Mouse (Mus musculus) MN1 (cell line): Measurements from ENCODE around the gene Entpd8.

Experiments used
- DNase-seq: peaks from one replicate; pipeline ENCODE4 v3.0.0-alpha.2; 2016; ENCODE audit warnings: low spot score

Entpd8 gene

GRCm38 (mm10) chr2:25095109-25095850, 15.2 kb downstream of the Entpd8 start, which contains the start of gene Noxa1:
TSS of gene Noxa1 (minus strand) at chr2:25095149.
- DNase-seq = no peak

DNA sequence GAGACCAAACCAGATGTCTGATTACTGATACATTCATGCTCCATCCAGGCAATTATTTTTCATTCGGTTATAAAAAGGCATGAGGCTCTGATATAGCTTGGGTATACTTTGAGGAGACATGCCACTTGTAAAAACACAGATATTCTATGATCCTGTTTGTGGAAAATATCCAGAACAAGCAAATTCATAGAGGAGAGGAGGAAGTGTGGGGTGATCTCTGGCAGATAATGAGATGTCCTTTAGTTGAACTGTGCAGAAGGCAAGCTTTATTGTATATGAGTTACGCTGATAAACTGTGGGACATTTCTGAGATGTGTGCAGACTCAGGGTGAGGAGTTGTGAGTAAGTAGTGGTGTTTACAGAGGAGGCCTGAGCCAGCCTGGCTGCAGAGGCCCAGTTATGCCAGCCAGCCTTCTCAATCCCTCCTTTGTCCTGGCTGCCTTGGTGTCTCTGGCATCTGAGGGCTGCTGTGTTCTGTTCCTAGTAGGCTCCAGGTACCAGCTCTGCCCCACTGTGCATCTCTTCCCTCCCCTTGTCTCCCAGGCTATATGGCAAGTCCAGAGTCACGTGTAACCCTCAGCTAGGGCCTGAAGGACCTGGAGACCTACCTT, 18.0 kb downstream of the Entpd8 start:
- DNase-seq = no peak

- DNase-seq = peak; percentile 65
Observed at GRCm38 (mm10) chr2:25098956-25099355, 18.9 kb downstream of the Entpd8 start.

GRCm38 (mm10) chr2:25099703-25100102, 19.6 kb downstream of the Entpd8 start:
- DNase-seq = no peak

GRCm38 (mm10) chr2:25104122-25104521, 24.0 kb downstream of the Entpd8 start:
- DNase-seq = no peak

DNA sequence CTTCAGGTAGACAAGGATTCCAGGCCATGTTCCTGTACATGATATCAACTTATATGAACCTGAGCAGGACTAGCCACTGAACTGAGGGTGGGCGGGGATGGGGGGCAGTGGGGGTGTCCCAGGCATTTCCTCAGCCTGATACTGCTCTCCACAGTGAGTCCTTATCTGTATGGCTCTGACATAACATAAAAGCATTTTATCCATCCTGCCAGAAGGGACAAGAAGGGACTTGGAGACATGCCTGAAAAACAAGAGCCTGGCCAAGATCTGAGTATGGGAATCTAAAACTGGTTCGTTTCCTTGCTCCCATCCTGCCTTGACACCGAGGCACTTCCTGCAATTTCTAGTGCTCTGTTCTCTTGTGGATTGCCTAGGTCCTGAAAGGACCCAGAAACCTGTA, 25.9 kb downstream of the Entpd8 start:
- DNase-seq = no peak

DNA sequence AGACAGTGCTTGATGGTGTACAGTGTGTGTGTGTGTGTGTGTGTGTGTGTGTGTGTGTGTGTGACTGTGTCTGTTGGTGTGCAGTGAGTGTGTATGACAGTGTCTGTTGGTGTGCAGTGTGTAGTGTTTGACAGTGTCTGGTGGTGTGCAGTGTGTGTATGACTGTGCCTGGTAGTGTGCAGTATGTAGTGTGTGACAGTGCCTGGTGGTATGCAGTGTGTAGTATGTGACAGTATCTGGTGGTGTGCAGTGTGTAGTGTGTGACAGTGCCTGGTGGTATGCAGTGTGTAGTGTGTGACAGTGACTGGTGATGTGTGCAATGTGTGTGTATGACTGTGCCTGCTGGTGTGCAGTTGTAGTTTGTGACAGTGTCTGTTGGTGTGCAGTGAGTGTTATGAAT, 29.4 kb downstream of the Entpd8 start:
- no peak for DNase-seq

GRCm38 (mm10) chr2:25110505-25111183, 30.5 kb downstream of the Entpd8 start:
- no peak for DNase-seq

GRCm38 (mm10) chr2:25111184-25111791, 31.2 kb downstream of the Entpd8 start:
- peak; percentile 10 for DNase-seq

DNA sequence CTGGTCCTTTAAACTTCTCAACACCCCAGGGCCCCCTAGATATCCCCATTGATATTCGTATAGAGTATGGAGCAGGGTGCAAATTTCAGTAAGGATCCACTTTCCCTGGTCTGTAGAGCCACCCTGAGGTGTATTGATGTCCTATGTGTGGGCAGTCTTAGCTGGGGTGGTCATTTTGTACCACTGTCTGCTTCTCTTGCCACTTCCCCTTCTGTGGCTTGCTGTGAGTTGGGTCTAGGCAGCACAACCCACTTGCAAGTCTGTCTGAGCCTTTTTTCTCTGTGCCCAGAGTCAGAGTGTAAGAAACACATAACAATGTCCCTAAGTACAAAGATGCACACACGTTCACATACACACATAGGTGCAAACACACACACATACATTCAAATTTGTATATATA, 34.2 kb downstream of the Entpd8 start:
- DNase-seq = no peak

- peak; percentile 21 for DNase-seq
Observed at GRCm38 (mm10) chr2:25115442-25115841, 35.3 kb downstream of the Entpd8 start.

GRCm38 (mm10) chr2:25120963-25121362, 40.9 kb downstream of the Entpd8 start:
- DNase-seq = no peak

DNA sequence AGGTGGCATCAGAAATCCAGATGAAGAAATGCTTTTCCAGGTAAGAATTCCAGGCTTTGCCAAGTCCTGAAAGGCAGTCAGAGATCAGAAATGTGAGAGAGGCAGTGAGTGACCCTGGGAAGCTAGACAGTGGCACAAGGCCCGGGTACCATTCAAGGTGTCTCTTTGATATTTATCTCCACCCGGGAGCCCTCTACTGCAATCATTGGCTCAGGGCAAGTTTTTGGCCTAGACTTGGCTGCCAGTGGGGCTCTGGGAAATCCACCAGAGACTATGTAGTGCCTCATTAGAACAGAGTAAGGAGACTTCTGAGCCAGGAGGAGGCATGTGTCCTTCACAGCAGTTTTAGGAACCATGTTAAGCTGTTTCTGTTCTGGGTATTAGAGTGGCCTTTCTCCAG, 42.6 kb downstream of the Entpd8 start:
- DNase-seq = no peak

DNA sequence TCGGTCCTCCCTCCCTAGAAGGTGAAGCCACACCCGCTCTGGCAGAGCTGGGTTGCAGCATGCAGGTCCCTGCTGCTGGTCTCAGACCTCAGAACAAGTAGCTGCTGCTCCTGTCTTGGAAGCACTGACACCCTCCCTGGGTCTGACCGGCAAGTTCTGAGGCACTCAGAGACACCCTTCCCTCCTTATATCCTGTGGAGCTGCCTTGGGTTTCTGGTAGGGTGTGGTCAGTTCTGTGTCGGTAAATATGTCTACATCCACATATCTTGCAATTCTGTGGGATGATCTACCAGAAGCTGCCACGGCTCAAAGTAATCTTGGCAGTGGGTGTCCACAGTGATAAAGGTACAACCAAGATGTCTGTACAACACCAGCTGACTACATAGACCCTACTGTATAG, 43.4 kb downstream of the Entpd8 start:
- DNase-seq = no peak

DNA sequence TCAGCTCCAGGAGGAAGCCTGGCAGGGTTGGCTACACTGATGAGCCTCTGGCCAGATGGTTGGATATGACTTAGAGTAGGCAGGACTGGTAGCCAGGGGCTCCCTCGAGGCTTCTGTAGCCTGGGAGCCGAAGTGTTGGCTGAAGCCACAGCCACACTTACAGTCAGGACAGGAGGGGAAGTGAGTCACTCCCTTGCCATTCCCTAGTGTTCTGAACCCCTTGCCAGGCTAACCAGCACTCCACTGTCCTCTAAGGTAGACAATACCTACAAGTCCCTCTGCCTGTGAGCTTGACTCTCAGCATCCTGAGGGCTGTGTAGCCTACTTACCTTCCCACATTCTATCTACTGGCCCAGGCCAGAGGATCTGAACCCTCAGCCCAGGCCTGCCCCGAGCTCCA, 44.3 kb downstream of the Entpd8 start:
- peak; percentile 29 for DNase-seq

- no peak for DNase-seq
Observed at GRCm38 (mm10) chr2:25125146-25125545, 45.0 kb downstream of the Entpd8 start.

- DNase-seq = no peak
Observed at GRCm38 (mm10) chr2:25126011-25127010, 46.2 kb downstream of the Entpd8 start.

DNA sequence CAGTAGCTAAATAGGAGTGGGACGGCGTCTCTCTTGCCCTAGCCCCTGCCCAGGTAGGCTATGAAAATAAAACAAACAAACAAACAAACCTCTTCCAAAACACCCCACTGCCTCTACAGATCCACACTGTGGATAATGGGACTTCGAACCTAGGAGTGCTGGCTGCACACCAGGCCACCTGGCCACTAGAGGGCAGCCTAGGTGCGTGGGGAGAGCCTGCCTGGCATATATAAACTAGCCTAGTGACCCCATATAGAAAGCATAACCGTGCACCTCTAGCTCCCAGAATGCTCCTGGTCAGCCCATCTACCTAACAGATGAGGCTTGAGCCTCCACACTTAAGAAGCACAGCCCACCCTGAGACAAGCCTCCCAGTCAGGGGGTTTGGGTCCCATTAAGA, 47.1 kb downstream of the Entpd8 start:
- peak; percentile 30 for DNase-seq

GRCm38 (mm10) chr2:25128072-25128471, 48.0 kb downstream of the Entpd8 start:
- no peak for DNase-seq

DNA sequence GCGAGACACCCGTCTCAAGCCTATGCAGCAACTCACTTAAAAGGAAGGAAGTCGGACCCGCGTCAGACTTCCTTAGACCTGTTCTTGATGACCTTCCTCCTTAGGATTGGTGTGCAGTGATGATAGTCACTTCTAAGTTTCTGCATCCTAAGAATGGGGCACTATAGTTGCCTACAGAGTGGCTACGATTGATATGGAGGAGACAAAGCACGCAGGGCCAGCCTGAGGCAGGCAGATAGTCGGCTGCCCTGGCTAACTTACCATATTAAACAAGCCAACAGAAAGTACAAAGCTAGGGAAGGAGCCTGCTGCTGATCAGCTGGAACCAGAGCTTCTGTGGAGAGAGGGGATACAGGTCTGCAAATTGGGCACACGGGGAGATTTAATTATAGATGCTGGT, 51.5 kb downstream of the Entpd8 start:
- DNase-seq = no peak
